Mouse (Mus musculus): ENCODE results near the gene Foxs1.

- TF ChIP-seq CTCF (IDR thresholded peaks at IDR 0.05; ENCODE audit: low read depth, low read length) (no peak), POLR2A (IDR thresholded peaks at IDR 0.05; ENCODE audit: extremely low read depth, insufficient read depth, low read length) (no peak)
Measured at GRCm38 (mm10) chr2:152958116-152958515, 25.1 kb upstream of the Foxs1 start.

Data from liver, adult 2 months (tissue).